Mouse (Mus musculus) gastrocnemius, adult 8-10 months (tissue): ENCODE measurements around the gene Mthfs. TPM values are rescaled to one million over a fixed set of nuclear protein-coding genes. Genes with fewer than 3 reads are reported as not detected.
"Not testable (repeated sequence)": the region's sequence is repeated elsewhere in the genome, so short reads cannot be mapped to it uniquely, and the experiment has no call there.

Experiments used
- DNase-seq, 2 experiments: peaks; one replicate each; pipeline ENCODE4 v3.0.0; 2022; ENCODE audit warnings: low spot score in 2 of 2
- total RNA-seq, 4 experiments: library from RNA; stranded (reverse); gene quantifications; 2 replicates each; pipeline ENCODE4 v1.2.4; 2022

Mthfs gene
- total RNA-seq = 10 to 100 TPM; 11.9 to 15.4 (median 14.4) TPM

DNA sequence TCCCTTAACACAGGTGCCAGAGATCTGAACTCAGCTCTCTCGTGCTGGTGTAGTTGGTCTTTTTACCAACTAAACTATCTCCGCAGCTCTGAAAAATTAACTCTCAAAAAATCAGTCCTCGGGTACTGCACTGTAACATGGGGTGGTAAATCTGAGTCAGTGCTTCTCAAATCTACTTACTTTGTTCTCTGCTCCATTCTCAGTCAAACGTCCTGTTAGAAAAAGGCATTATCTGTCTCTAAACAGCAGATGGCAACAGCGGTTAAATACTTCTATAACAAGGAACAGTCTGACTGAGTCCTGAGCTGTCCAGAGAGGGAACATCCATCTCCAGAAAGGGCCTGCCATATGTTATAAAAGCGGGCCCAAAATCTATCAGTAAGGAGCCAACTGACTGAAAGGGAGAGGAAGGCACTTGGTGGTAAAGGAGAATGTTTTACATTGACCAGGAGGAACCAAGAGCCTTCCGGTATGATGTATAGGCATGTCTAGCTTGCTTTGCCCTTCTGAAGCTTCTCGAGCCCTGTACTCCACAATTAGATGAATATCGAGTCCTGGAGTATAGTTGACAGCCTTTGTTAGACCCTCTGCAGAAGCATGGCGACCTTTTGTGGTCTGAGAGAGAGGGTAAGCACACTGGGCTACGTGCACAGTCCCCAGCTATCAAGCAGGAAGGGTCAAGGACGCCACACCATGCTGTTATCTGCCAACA, at the start of gene Mthfs:
Gene Mthfs (plus strand): TSS at position 324 of the 712 bp plus-strand sequence.
- DNase-seq = not testable (repeated sequence)

DNA sequence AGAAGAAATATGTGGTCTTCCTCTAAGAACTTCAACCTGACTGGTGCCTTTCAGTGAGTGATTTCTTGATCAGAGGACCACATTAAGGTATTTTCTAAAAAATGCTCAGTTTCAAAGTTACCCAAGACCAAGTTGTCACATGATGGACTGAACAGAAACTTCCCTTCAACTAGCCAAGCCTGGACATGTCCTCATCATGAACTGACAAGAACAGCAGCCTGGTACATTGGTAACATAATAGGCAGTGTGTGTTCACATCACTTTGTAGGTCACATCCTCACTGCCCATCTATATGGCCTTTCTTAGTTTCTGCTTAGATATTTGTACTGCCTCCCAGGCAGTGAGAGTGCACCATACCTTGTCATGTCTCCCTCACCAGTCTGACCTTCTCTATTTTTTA, 37.9 kb upstream of the Mthfs start:
- not testable (repeated sequence) for DNase-seq

DNA sequence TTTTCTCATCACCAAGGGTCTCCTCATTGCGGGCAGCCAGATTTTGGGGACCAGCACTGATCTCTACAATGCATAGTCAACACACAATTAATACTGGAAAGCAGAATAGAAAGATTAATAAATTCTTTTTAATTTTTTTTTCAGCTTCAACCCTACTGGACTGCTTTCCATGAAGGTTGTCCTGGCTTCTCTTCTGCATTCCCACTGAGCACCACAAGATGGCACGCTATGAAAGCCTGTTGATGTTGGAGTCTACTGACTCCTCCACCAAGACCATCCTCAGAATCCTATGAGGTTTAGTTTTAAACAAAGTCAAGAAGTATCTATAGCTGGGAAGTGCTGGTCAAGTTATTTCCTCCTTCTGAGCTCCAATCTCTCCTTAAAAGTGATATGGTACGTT, 31.6 kb upstream of the Mthfs start:
- peak in 1 of 2 experiments; percentile 24 for DNase-seq

DNA sequence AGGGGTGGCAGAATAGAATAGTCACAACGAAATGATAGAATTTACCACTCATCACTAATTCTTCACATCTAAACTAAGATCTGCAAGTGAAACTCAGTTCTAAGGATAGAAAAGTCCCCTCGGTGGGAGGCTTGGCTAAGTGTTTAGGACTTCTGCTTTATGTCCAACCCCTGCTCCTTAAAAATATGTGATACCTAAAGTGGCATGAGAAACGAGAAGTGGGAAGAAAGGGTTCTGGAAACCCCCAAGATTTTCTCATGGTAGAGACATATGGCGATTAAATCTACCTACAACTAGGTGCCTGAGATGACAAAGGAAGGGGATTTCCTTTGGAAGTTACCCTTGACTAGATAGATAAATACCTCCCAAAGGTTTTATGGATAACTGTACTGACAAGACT, 31.0 kb upstream of the Mthfs start:
- not testable (repeated sequence) for DNase-seq

DNA sequence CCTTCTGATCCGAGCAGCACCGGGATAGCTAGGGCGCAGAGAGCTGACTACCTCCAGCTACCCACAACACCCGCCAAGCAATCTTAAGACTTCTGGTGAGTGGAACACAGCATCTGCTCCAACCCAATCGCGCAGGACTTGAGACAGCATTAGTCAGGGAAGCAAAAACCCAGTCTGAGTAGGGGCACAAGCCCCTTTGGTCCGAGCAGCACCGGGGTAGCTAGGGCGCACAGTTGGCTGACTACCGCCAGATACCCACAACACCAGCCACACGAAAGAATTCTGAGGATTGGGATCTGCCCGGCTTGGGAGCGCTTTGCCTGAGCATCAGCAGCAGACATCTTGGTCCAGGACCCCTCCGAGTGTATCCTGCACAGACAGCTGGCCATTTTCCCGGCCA, 23.5 kb upstream of the Mthfs start:
- not testable (repeated sequence) for DNase-seq

DNA sequence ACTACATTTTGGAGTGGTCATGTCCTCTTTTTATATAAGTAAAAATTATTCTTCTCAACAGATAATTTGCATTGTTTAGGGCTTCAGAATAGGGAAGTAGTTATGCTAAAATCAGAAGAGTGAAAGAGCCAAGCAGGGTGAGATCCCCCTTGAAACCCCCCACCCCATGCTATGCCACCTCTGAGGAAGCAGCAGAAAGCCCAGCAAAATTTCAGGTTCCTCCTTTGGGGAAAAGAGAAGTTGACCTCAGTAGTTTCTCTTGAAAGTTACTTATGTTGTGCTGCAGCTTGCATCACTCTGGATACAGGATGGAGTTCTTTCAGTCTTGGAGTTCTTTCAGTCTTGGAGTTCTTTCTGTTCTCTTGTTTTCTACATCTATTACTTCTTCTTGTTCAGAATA, 15.0 kb upstream of the Mthfs start:
- not testable (repeated sequence) for DNase-seq

DNA sequence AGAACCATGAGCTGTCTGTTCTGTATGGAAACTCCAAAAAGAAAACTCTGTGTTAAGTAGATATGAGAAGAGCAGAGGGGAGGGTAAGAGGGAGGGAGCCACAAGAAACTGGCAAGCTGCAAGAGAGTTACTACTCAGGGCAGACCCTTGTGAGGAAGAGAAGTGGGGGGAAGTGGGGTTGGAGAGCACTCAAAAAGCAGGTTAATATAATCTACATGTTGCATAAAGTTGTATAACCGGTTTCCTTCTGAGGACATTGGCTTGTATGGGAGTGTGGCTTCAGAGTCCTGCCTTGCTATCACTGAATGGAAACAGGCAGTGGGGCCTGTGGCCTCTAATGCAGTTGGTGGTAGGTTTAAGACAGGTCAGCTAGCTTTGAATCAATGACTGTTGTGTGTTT, 13.0 kb upstream of the Mthfs start:
- DNase-seq = not testable (repeated sequence)

DNA sequence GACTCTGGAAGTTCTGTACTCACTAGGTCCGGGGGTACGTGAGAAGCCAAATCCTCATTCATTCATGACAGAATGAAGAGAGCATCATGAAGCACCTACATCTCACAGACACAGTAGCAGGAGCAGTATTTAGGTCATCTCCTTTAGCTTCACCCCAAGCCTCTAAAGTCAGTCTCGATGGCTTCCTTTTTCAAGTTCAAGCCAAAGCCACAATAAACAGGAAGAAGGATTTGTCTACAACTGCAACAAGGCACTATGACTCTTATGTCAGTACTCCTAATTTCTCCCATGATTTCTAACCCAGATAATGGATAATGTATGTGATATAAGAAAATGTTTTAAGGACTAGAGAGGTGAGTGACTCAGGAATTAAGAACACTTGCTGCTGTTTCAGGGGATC, 12.1 kb upstream of the Mthfs start:
- not testable (repeated sequence) for DNase-seq

DNA sequence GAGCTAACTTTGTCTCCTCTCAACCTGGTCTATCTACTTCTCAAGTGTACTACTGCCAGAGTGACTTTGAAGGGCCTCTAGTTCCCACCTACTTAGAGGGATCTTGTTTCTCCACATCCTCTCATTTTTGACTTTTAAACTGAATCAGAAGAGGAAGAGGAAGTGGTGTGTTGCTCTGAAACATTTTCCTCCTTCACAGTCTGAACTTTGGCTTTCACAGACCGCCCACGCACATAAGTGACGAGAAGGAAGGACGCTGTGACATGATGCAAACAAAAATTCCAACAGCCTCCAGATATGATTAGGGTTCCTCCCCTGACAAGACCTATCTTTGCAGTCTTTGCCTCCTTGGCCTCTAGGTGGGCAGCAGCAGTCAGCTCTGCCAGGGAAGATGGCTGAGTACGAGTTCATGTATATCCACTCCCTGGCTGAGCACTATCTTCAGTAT, 11.5 kb upstream of the Mthfs start, which contains the start of the genes Bcl2a1b and Gm29094:
Gene Bcl2a1b (plus strand): TSS at position 241 of the 448 bp plus-strand sequence.
Gene Gm29094 (plus strand): TSS at position 411 of the 448 bp plus-strand sequence.
- DNase-seq = not testable (repeated sequence)

DNA sequence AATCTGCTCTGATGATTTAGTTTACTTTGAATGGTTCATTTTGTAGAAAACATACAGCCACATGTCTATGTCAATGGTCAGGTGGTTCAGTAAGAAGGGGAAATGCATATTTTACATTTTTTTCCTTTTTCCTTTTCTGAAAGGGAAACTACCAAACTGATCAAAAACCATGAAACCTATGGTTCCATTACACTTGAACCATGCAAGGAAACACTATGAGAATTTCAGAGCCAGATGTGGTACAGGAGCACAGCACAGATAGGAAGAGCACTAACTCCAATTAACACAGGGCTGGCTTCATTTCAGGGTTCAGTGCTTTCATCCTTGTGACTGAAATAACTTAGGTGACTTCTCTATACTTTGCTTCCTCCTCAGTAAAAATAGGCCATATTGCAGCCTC, 8.2 kb upstream of the Mthfs start:
- not testable (repeated sequence) for DNase-seq

DNA sequence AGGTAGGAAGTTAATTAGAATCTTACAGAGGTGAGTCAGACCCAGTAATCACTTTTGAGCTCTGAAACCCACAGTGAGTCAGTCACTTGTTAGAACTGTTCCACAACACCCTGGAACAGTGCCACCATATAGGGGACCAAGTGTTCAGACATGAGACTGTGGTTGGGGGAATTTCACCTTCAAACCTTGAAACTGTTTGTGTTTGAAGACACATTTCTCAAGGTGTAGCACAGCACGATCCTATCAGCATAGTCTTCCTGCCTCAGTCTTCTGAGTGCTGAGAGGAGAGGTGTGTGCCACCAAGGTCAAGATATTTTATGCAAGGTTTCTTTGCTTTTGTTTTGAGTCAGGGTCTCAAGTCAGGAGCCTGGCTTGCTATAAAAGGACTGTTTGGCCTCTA, 1.5 kb upstream of the Mthfs start:
- not testable (repeated sequence) for DNase-seq

DNA sequence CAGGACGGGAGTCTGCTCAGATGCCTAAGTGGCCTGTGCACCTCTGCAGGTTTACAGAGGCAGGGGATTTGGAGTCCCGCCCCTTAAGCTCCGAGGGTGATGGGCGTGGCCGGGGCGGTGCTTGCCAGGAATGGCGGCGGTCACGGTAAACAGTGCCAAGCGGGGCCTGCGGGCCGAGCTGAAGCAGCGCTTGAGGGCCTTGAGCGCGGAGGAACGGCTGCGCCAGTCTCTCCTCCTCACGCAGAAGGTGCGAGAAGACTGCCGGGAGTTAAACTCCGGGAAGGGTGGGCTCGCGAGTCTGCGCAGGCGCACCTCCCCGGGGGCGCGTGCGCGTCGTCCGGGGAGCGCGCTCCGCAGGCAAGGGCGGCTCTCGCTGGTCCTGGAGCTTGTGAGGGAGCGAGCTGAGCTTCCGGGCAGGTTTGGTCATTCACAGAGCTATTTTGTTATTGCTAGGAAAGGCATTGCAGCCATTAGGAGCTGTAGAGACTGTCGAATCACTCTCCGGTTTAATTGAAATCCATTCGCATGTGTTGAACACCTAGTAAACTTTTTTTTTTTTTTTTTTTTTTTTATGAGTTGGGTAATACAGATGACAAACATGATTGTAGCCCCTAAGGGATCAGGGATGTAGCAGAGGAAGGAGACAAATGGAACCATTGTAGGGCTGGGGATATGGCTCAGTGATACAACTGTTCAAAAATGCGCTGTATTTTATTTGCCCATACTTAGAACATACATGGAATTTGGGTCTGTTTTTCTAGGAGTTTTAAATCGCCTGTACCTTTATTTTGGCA, 786 bp downstream of the Mthfs start:
- peak; percentile 76 for DNase-seq

DNA sequence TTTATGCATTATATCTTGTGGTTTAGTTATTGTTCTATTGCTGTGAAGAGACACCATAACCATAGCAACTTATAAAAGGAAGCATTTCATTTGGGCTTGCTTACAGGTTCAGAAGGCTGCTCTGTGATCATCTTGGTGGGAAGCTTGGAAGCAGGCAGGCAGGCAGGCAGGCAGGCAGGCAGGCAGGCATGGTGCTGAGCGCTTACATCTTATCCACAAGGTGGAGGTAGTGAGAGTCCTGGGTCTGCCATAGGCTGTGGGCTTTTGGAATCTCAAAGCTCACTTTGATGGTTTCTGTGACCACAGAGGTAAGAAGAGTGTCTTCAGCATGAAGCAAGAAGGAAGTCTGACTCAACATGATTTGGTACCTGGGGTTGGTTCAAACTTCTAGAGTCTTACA, 2.0 kb downstream of the Mthfs start:
- not testable (repeated sequence) for DNase-seq

DNA sequence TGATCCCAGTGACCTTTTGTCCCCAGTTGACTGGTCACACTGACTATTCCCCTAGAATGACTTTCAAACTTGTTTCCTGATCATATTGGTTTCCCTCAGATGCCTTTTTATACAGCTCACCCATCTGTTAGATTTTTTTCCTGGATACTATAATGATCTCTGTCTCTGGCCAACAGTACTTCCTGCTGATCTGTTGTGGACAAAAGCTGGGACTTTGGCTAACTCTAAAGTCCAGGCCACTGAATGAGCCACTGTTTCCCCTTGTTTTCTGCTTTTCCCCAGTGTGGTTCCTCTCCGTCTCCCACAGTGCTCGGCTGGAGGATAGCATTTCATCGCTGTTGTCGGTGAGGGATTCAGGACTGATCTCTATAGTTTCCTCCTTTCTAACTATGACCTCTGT, 7.7 kb downstream of the Mthfs start:
- not testable (repeated sequence) for DNase-seq

DNA sequence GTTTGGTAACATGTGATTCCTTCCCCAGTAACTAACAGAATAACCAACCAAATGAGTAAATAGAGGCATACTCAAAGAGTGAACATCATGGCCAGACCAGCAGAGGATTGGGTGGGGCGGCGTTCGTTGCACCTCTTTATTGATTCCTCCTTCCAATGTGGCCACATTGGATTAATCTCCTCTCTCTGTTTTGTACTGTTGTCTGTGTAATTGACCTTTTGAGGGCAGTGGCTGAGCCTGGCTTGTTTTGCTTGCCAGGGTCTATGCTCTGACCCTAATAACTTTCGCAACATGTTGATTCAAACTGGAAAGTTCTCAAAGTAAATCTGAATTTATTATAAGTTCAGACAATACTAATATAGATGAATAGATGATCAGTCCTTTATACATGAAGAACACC, 9.2 kb downstream of the Mthfs start:
- DNase-seq = not testable (repeated sequence)

DNA sequence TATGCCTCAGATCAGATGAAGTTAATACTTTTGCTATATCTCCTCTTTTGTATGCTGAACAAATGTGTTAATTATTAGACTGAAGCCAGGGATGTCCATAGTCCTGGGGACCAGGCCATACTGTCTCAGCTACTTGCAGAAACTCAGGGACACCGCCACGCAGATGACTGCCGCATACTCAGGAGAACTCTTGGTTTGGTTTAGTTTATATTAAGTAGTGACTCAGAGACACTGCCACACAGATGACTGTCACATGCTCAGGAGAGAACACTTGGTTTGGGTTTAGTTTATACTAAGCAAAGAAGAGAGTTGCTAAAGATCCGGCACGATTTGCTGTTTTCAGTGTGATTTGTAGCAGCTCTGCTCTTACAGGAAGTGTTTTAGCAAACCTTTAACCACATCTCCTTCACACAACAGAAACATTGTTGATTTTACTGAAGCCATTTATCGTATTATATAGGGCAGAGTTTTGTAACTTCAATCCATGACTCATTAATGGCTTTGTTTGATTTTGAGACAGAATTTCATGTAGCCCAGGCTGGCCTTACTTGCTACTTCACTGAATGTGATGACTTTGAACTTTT, 10.3 kb downstream of the Mthfs start:
- not testable (repeated sequence) for DNase-seq

DNA sequence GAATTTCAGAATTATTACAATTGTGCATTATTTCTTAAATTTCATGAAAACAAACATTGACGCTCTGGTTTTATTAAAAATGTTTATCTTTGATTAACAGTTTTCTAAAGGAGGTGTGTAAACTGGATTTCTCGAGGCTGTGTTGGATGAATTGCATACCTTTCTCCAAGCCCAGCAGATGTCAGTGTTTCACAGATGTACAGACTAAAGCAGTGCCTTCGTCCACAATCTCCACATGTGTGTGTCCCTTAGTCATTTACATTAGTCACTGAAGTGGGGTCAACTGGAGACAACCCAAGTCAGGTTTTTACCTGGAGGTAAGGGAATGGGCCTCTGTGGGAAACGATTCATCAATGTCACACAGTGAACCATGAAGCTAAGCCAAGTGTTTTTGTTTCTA, 15.6 kb downstream of the Mthfs start:
- DNase-seq = no peak

DNA sequence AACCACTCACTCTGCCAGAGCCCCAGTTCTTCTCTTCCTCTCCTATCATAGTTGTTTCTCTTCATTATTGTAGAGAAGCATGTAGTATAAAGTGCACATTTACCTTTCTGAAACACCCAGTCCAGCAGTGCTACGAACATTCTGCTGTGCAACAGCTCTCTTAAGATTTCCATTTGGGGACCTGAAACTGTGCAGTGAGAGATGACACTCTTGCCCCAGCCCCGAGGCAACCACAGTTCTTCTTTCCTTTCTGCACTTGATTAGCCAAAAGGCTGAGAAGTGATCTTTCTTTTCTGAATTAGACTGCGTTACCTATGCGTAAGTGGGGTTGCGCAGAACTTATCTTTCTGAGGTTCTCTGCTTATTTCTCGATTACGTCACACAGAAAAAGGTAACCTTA, 17.6 kb downstream of the Mthfs start:
- no peak for DNase-seq

DNA sequence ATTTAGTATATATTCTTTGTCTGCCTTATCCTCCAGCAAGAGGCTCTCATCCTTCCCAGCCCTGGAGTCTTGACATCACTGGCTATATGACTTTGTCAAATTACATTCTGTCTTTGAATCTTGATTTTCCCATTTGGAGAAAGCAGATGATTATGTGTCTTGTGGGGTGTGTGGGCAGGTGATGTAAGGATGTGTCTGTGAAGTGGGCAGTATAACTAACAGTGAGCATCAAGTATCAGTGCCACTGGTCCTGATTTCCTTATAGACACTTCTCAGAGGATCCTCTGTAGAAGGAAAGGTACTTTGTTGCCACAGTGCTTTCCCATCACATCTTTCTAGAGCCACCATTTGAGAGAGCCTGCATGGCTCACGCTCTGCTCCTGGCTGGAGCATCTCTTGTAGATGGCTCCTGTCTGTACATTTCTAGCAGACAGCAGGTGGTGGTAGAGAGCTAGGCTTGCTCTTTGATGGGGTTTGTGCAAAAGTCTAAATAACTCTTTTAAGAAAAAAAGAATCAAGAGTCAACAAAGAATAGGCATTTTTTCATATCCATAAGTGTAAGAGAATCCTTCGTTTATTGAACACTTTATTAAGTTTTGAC, 20.5 kb downstream of the Mthfs start:
- DNase-seq = not testable (repeated sequence)

DNA sequence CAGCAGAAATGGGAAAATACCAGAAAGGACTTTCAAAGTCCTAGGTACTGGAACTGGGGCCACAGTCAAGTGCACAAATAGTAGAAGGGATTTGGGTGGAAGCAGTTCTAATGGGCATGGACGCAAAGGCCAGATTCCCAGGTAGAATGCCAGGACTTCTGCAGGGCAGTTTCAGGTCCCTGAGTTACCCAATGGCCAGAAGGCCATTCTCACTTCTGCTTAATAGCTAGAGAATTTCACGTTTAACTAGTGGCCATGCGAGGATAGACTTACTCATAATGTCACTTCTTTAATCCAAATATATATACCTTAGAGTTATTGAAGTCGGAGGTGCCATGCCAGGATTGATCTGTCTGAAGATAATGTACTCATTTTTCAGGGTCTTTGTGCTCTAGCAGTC, 26.7 kb downstream of the Mthfs start:
- not testable (repeated sequence) for DNase-seq

DNA sequence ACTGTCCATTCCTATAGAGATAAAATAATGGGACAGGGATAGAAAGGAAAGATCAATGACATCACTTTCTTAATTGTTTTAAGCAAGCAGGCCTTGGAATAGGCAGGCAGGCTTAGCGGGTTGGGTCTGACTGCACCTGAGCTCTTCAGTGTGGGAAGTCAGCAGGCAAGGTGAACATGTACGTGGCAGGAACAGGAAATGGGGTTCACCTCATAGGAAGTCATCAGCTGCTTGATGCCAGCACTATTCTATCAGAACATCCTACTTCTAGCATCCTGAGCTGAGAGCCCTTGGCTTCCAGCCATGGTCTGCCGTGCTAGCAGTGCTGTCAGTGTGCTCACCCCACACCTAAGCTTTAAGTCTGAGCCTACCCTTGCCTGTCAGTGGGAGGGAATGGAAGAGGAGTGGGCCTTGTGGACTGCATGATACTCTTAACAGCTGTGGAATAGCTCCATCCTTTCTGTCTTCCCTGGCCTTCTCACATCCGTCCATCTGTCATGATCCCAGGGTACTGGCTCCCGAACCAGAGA, 28.6 kb downstream of the Mthfs start:
- not testable (repeated sequence) for DNase-seq
